Mouse (Mus musculus) CH12.LX (cell line): Measurements from ENCODE around the gene Ccnd3. TPM values are rescaled to one million over a fixed set of nuclear protein-coding genes. Genes with fewer than 3 reads are reported as not detected.
A peak's percentile ranks its signal among the peaks of the same experiment; 100 is the strongest.

Source experiments
- DNase-seq: peaks from one replicate; pipeline ENCODE4 v3.0.0-alpha.2; 2013; ENCODE audit errors: extremely low read depth
- H3K27ac ChIP-seq: 2 replicates; pipeline ENCODE4 v1.5.1; 2012; ENCODE audit warnings: low read depth, mild to moderate bottlenecking, control low read depth, moderate library complexity; ENCODE audit not compliant: insufficient read depth
- H3K27me3 ChIP-seq: replicated peaks from 2 replicates; pipeline ENCODE3; 2012; ENCODE audit warnings: inconsistent platforms
- H3K36me3 ChIP-seq, 2 experiments: replicated peaks in 1 of 2; 2 replicates each; pipeline versions ENCODE3 to v1.6.1; 2012; ENCODE audit warnings: inconsistent platforms in 1 of 2, low read length in 1 of 2, mild to moderate bottlenecking in 1 of 2, mixed read lengths in 1 of 2, moderate library complexity in 1 of 2; ENCODE audit not compliant: control insufficient read depth in 1 of 2, insufficient read depth in 1 of 2
- H3K4me1 ChIP-seq, 2 experiments: 2 replicates each; pipeline ENCODE4 v1.6.1; 2012; ENCODE audit warnings: inconsistent platforms in 1 of 2, moderate library complexity in 1 of 2; ENCODE audit not compliant: insufficient read depth in 2 of 2, control insufficient read depth in 1 of 2
- H3K4me2 ChIP-seq: 2 replicates; pipeline ENCODE4 v1.6.1; 2012; ENCODE audit warnings: low read depth, mild to moderate bottlenecking, control low read depth; ENCODE audit not compliant: poor library complexity, insufficient read depth, severe bottlenecking
- H3K4me3 ChIP-seq, 3 experiments: fragments of 150-350 bp in 1 of 3; sonication (generic) in 1 of 3; replicated peaks in 1 of 3; 2 replicates each; pipeline versions ENCODE3 to v1.5.1; 2011 to 2012; ENCODE audit warnings: low read depth in 2 of 3, low read length in 2 of 3, mild to moderate bottlenecking in 2 of 3, moderate library complexity in 2 of 3, control low read depth in 1 of 3, improper control_type of control experiment in 1 of 3, inconsistent platforms in 1 of 3, mixed read lengths in 1 of 3; ENCODE audit not compliant: poor library complexity in 1 of 3
- H3K79me2 ChIP-seq: replicated peaks from 2 replicates; pipeline ENCODE4 v1.6.1; 2012; ENCODE audit warnings: mild to moderate bottlenecking, moderate library complexity; ENCODE audit not compliant: control insufficient read depth, poor library complexity, insufficient read depth, severe bottlenecking; ENCODE audit errors: extremely low read depth
- H3K9ac ChIP-seq: 2 replicates; pipeline ENCODE4 v1.6.1; 2012; ENCODE audit warnings: low read depth, mild to moderate bottlenecking, control low read depth, moderate library complexity; ENCODE audit not compliant: insufficient read depth
- H3K9me3 ChIP-seq: replicated peaks from 2 replicates; pipeline ENCODE3; 2012; ENCODE audit warnings: low read length, inconsistent platforms, mixed read lengths
- BHLHE40 ChIP-seq: IDR thresholded peaks from 2 replicates; pipeline ENCODE4 v1.6.1; 2011; ENCODE audit warnings: mild to moderate bottlenecking, low read depth, low read length, improper control_type of control experiment
- CHD1 ChIP-seq: IDR thresholded peaks from 2 replicates; pipeline ENCODE4 v1.6.1; 2012; ENCODE audit warnings: low read depth, low read length, improper control_type of control experiment, inconsistent platforms
- CHD2 ChIP-seq: IDR thresholded peaks from 2 replicates; pipeline ENCODE4 v1.6.1; 2011; ENCODE audit warnings: low read length, improper control_type of control experiment
- CTCF ChIP-seq, 2 experiments: IDR thresholded peaks in 1 of 2; conservative IDR thresholded peaks in 1 of 2; 2 replicates each; pipeline ENCODE4 v1.5.1; 2011 to 2012; ENCODE audit warnings: low read depth in 2 of 2, low read length in 2 of 2, improper control_type of control experiment in 1 of 2, inconsistent platforms in 1 of 2, mild to moderate bottlenecking in 1 of 2, moderate library complexity in 1 of 2
- ELF1 ChIP-seq: IDR thresholded peaks from 2 replicates; pipeline ENCODE4 v1.6.1; 2014; ENCODE audit warnings: low read depth, mild to moderate bottlenecking, inconsistent platforms, low read length, improper control_type of control experiment
- EP300 ChIP-seq: IDR thresholded peaks from 2 replicates; pipeline ENCODE4 v1.6.1; 2011; ENCODE audit warnings: low read length, improper control_type of control experiment
- GABPA ChIP-seq: IDR thresholded peaks from 2 replicates; pipeline ENCODE4 v1.6.1; 2012; ENCODE audit warnings: low read depth, low read length, improper control_type of control experiment, inconsistent platforms; ENCODE audit not compliant: insufficient replicate concordance
- HCFC1 ChIP-seq: IDR thresholded peaks from 2 replicates; pipeline ENCODE4 v1.6.1; 2012; ENCODE audit warnings: low read depth, mild to moderate bottlenecking, inconsistent platforms, low read length, improper control_type of control experiment
- IRF4 ChIP-seq: IDR thresholded peaks from 2 replicates; pipeline ENCODE4 v1.6.1; 2014; ENCODE audit warnings: low read depth, mild to moderate bottlenecking, inconsistent platforms, low read length, improper control_type of control experiment
- JUN ChIP-seq: IDR thresholded peaks from 2 replicates; pipeline ENCODE4 v1.6.1; 2011; ENCODE audit warnings: low read depth, mild to moderate bottlenecking, low read length, improper control_type of control experiment, moderate library complexity; ENCODE audit not compliant: insufficient read depth
- JUND ChIP-seq: conservative IDR thresholded peaks from 2 replicates; pipeline ENCODE4 v1.6.1; 2011; ENCODE audit warnings: low read depth, low read length, improper control_type of control experiment
- MAFK ChIP-seq: IDR thresholded peaks from 2 replicates; pipeline ENCODE4 v1.6.1; 2011; ENCODE audit warnings: low read length, improper control_type of control experiment; ENCODE audit not compliant: insufficient replicate concordance
- MEF2A ChIP-seq: IDR thresholded peaks from 2 replicates; pipeline ENCODE4 v1.6.1; 2014; ENCODE audit warnings: low read depth, mild to moderate bottlenecking, inconsistent platforms, low read length, improper control_type of control experiment, borderline replicate concordance
- MXI1 ChIP-seq: IDR thresholded peaks from 2 replicates; pipeline ENCODE4 v1.6.1; 2011; ENCODE audit warnings: mild to moderate bottlenecking, low read depth, low read length, improper control_type of control experiment
- MYC ChIP-seq: IDR thresholded peaks from 2 replicates; pipeline ENCODE4 v1.6.1; 2011; ENCODE audit warnings: low read depth, mild to moderate bottlenecking, improper control_type of control experiment, low read length
- NRF1 ChIP-seq: IDR thresholded peaks from 2 replicates; pipeline ENCODE4 v1.6.1; 2014; ENCODE audit warnings: low read depth, mild to moderate bottlenecking, inconsistent platforms, low read length, improper control_type of control experiment, moderate library complexity
- POLR2A ChIP-seq: IDR thresholded peaks from 2 replicates; pipeline ENCODE4 v1.6.1; 2011; ENCODE audit warnings: low read depth, mild to moderate bottlenecking, improper control_type of control experiment, low read length
- POLR2AphosphoS2 ChIP-seq: IDR thresholded peaks from 2 replicates; pipeline ENCODE4 v1.6.1; 2011; ENCODE audit warnings: low read depth, low read length, improper control_type of control experiment
- RAD21 ChIP-seq: IDR thresholded peaks from 2 replicates; pipeline ENCODE4 v1.6.1; 2011; ENCODE audit warnings: low read depth, mild to moderate bottlenecking, low read length, improper control_type of control experiment, moderate library complexity
- RCOR1 ChIP-seq: conservative IDR thresholded peaks from 2 replicates; pipeline ENCODE4 v1.6.1; 2012; ENCODE audit warnings: low read depth, mild to moderate bottlenecking, inconsistent platforms, low read length, improper control_type of control experiment
- SMC3 ChIP-seq: IDR thresholded peaks from 2 replicates; pipeline ENCODE4 v1.6.1; 2011; ENCODE audit warnings: low read depth, low read length, improper control_type of control experiment
- TBP ChIP-seq: conservative IDR thresholded peaks from 2 replicates; pipeline ENCODE4 v1.6.1; 2011; ENCODE audit warnings: low read depth, low read length, improper control_type of control experiment
- TCF12 ChIP-seq: IDR thresholded peaks from 2 replicates; pipeline ENCODE4 v1.6.1; 2014; ENCODE audit warnings: low read depth, mild to moderate bottlenecking, inconsistent platforms, low read length, improper control_type of control experiment
- USF1 ChIP-seq: IDR thresholded peaks from 2 replicates; pipeline ENCODE4 v1.6.1; 2014; ENCODE audit warnings: low read depth, mild to moderate bottlenecking, inconsistent platforms, low read length, improper control_type of control experiment
- ZC3H11A ChIP-seq: IDR thresholded peaks from 2 replicates; pipeline ENCODE4 v1.6.1; 2012; ENCODE audit warnings: low read depth, mild to moderate bottlenecking, inconsistent platforms, low read length, improper control_type of control experiment
- ZMIZ1 ChIP-seq: IDR thresholded peaks from 2 replicates; pipeline ENCODE4 v1.6.1; 2012; ENCODE audit warnings: low read depth, mild to moderate bottlenecking, inconsistent platforms, low read length, improper control_type of control experiment
- ZNF384 ChIP-seq: IDR thresholded peaks from 2 replicates; pipeline ENCODE4 v1.6.1; 2012; ENCODE audit warnings: low read depth, low read length, improper control_type of control experiment, inconsistent platforms
- dilution Hi-C: fragments of 300-500 bp; cut with MboI; formaldehyde crosslinking; loops from 2 replicates; pipeline ENCODE4 v1.14.3; 2020; ENCODE audit warnings: low sequenced_read_pairs; ENCODE audit not compliant: extremely low pct_unique_long_range_greater_than_20kb, extremely low pct_ligation_motif_present
- in situ Hi-C: fragments of 300-500 bp; cut with MboI; formaldehyde crosslinking; loops from 3 replicates; pipeline ENCODE4 v1.14.3; 2019; ENCODE audit warnings: low sequenced_read_pairs, low pct_ligation_motif_present, low pct_unique_long_range_greater_than_20kb, mixed read lengths
- polyA plus RNA-seq: library from polyadenylated mRNA; unstranded; fragments of >175 nt; gene quantifications from 2 replicates; pipeline ENCODE4 v1.2.1, GENCODE M21; 2012; ENCODE audit warnings: low read depth; ENCODE audit not compliant: insufficient read length
- total RNA-seq, 2 experiments: library from RNA; depleted of rRNA; stranded (reverse); fragments of 300-350 nt in 1 of 2; fragments of >200 nt in 1 of 2; gene quantifications; 2 replicates each; pipeline ENCODE4 v1.2.3; 2012 to 2014

The Ccnd3 gene
- total and polyA plus RNA-seq, 3 experiments = 30.6 to 121 (median 48.7) TPM

DNA sequence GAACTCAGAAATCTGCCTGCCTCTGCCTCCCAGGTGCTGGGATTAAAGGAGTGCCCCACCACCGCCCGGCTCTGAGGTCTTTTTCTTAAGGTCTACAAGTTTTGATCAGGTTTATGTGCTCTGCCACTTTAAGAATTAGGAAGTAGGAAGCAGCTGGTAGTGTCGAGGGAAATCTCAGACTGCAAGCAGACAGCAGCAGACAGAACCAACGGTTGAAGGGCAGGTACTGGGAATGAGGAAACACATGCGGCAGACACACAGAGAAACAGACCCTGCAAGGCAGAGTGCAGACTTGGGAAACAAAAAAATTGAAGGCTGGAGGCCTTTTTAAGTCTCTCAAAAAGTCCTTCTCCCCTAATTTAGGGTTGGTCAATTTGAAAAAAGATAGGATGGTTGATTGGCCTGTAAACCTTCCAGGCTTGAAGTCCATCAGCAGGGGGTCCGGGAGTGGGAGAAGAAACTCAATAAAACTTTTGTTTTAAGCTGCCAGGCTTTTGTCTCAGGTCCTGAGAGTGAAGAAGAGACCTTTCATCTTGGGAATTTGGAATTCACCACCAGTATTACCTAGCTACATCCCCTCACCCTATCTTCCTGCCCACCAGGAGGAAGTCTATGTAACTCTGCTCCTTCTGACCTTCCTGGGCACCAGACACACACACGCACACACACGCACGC lies 4.3 kb downstream of the Ccnd3 start:
- no peak overlapping the region for H3K4me2 ChIP-seq
- H3K27me3 ChIP-seq = peaks cover 10% of the 10 kb centered on the region
- H3K9ac ChIP-seq = no peak overlapping the region
- peak; percentile 34 for DNase-seq
- TF ChIP-seq SMC3 = no peak
- no peak for TF ChIP-seq RCOR1
- no peak for TF ChIP-seq RAD21
- TF ChIP-seq JUND = no peak
- TF ChIP-seq ZC3H11A = no peak
- no peak for TF ChIP-seq CHD2
- TF ChIP-seq TBP = no peak
- TF ChIP-seq GABPA = no peak
- TF ChIP-seq ZNF384 = no peak
- TF ChIP-seq JUN = no peak
- TF ChIP-seq BHLHE40 = no peak
- no peak for TF ChIP-seq MXI1
- TF ChIP-seq POLR2A = no peak
- TF ChIP-seq TCF12 = no peak
- TF ChIP-seq, all 38 proteins: peak for 0
- Histone ChIP-seq H3K27ac (no peak overlapping the region), H3K36me3 (no peaks in the 10 kb centered on the region), H3K79me2 (no peaks in the 10 kb centered on the region), H3K9me3 (no peaks in the 10 kb centered on the region), H3K4me3 (no peak overlapping the region), H3K4me1 (peaks cover 6 to 74% of the 10 kb centered on the region in 2 experiments)
- in situ Hi-C loops = no loop called here
- dilution Hi-C loops = no loop called here

DNA sequence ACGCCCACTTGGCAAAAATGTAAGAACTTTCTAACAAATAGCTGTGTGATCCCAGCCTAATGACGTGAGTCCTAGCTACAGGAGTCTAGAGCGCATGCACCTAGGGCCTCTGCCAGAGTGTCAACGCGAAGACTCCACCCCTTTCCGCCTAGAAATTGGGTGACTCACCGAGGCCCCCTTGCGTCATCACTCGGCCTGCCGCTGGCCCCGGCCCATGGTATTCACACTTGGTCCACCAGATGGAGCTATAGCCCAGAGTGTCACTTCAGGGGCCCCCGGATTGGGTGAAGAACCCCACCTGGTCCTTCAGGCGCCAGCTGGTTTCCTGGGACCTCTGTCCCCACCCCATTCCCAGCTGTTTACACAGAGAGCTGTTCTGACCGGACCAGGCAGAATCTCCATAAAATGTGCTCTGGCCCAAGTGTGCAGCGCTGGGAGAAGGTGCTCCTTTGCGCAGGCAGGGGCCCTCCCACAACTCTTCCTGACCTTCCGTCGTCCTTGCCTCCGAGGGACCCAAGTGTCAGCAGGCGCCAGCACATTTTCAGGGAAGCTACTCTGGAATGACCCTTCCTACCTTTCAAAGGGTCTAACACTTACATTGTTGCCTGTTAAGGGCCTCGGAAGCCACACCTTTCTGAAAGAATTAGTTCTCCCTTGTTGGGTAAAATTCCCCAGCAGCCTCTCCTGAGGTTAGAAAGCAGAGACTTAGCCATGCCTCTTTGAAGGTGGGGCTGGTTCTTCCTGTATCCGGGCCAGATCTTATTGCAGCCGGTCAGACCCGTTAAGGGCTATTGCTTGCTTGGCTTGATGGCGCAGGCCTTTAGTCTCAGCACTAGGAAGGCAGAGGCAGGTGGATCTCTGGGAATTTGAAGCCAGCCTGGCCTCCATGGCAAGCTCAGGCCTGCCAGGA lies 6.5 kb downstream of the Ccnd3 start:
- Histone ChIP-seq H3K27ac (no peak overlapping the region), H3K9me3 (no peaks in the 10 kb centered on the region), H3K4me1 (peaks cover 16 to 71% of the 10 kb centered on the region in 2 experiments), H3K4me3 (peak overlapping the region in 2 of 3 experiments; percentile 34 to 51), H3K27me3 (peaks cover 3% of the 10 kb centered on the region), H3K36me3 (no peaks in the 10 kb centered on the region), H3K9ac (no peak overlapping the region), H3K79me2 (no peaks in the 10 kb centered on the region), H3K4me2 (peak overlapping the region; percentile 14)
- in situ Hi-C loops (loop anchor here (5.0 kb wide), 1 partner anchor 91 kb away; no protein-coding TSS in a partner anchor), dilution Hi-C loops (no loop called here)
- DNase-seq = peak; percentile 98
- TF ChIP-seq HCFC1 (peak; percentile 65), EP300 (no peak), IRF4 (peak; percentile 47; the same call in 1 of the 2 replicates), POLR2AphosphoS2 (peak; percentile 26; the same call in 1 of the 2 replicates), JUND (peak; percentile 57), ZNF384 (peak; percentile 25; the same call in 1 of the 2 replicates), RAD21 (peak; percentile 86), RCOR1 (no peak), CHD1 (0 out of 2 replicates have a peak, but pooled peaks have one; percentile 55), MEF2A (peak; percentile 72), JUN (0 out of 2 replicates have a peak, but pooled peaks have one; percentile 34), BHLHE40 (0 out of 2 replicates have a peak, but pooled peaks have one; percentile 39), ELF1 (peak; percentile 66), CTCF (conservative IDR thresholded peaks at IDR 0.05 in 1 of 2, IDR thresholded peaks at IDR 0.05 in 1 of 2; ENCODE audit: low read depth in 2 of 2, low read length in 2 of 2) (peak; percentile 57 to 100), ZMIZ1 (peak; percentile 25; the same call in 1 of the 2 replicates), MAFK (no peak), TCF12 (peak; percentile 70; the same call in 1 of the 2 replicates), NRF1 (peak; percentile 82), MYC (peak; percentile 63), ZC3H11A (peak; percentile 23; the same call in 1 of the 2 replicates), POLR2A (no peak), USF1 (no peak)
